Mouse (Mus musculus) hindbrain, embryonic 15.5 days (tissue): Measurements from ENCODE around the gene Fzr1. TPM values are rescaled to one million over a fixed set of nuclear protein-coding genes. Genes with fewer than 3 reads are reported as not detected.

Experiments
- ATAC-seq: fragments of 200-750 bp; cut with Nextera tagmentation; 2 replicates; pipeline ENCODE4 v1.8.0; 2017; ENCODE audit warnings: low read depth, moderate number of reproducible peaks, moderate TSS enrichment; ENCODE audit not compliant: low FRiP score
- H3K27ac ChIP-seq: fragments of 300-500 bp; sonication (generic); replicated peaks from 2 replicates; pipeline ENCODE4 v1.5.1; 2015; ENCODE audit warnings: mild to moderate bottlenecking, inconsistent platforms
- H3K27me3 ChIP-seq: fragments of 300-500 bp; sonication (generic); 2 replicates; pipeline ENCODE4 v1.6.1; 2015; ENCODE audit warnings: control low read depth, inconsistent platforms
- H3K36me3 ChIP-seq: fragments of 300-500 bp; sonication (generic); 2 replicates; pipeline ENCODE4 v1.6.1; 2015; ENCODE audit warnings: control low read depth, inconsistent platforms
- H3K4me1 ChIP-seq: fragments of 300-500 bp; sonication (generic); replicated peaks from 2 replicates; pipeline ENCODE4 v1.6.1; 2015; ENCODE audit warnings: control low read depth, inconsistent platforms
- H3K4me2 ChIP-seq: fragments of 300-500 bp; sonication (generic); 2 replicates; pipeline ENCODE4 v1.6.1; 2015; ENCODE audit warnings: moderate library complexity, mild to moderate bottlenecking, inconsistent platforms
- H3K4me3 ChIP-seq: fragments of 300-500 bp; sonication (generic); 2 replicates; pipeline ENCODE4 v1.5.1; 2015; ENCODE audit warnings: mild to moderate bottlenecking, inconsistent platforms
- H3K9ac ChIP-seq: fragments of 300-500 bp; sonication (generic); 2 replicates; pipeline ENCODE4 v1.6.1; 2015; ENCODE audit warnings: inconsistent platforms
- H3K9me3 ChIP-seq: fragments of 300-500 bp; sonication (generic); 2 replicates; pipeline ENCODE4 v1.6.1; 2016; ENCODE audit warnings: control low read depth, inconsistent platforms
- WGBS: fragments of 180-500 bp; shearing (Covaris S2); methylation state at CpG from one replicate; pipeline ENCODE4 v1.1.7; 2015; 5-methylcytosine and 5-hydroxymethylcytosine counted together
- polyA plus RNA-seq: library from polyadenylated mRNA; unstranded; fragments of >200 nt; fragmentation: Nextera tagmentation; extraction: Ambion mirVana; gene quantifications from 2 replicates; pipeline ENCODE4 v1.2.1, GENCODE M21; 2015

Fzr1 gene
- polyA plus RNA-seq, 1 experiment from 2014 or later: 152 TPM

GRCm38 (mm10) chr10:81356352-81356990, 21.8 kb downstream of the Fzr1 start:
- H3K27ac ChIP-seq: no peak overlapping the region
- H3K4me3 ChIP-seq: peak overlapping the region; percentile 92
- H3K36me3 ChIP-seq: no peaks in the 10 kb centered on the region
- H3K27me3 ChIP-seq: no peaks in the 10 kb centered on the region
- no peaks in the 10 kb centered on the region for H3K9me3 ChIP-seq
- H3K4me2 ChIP-seq: peak overlapping the region; percentile 83
- H3K9ac ChIP-seq: no peak overlapping the region
- H3K4me1 ChIP-seq: peaks cover 27% of the 10 kb centered on the region
- 53% methylated on average over 12 of the region's 12 CpGs for whole genome bisulfite sequencing
- ATAC-seq: no peak

DNA sequence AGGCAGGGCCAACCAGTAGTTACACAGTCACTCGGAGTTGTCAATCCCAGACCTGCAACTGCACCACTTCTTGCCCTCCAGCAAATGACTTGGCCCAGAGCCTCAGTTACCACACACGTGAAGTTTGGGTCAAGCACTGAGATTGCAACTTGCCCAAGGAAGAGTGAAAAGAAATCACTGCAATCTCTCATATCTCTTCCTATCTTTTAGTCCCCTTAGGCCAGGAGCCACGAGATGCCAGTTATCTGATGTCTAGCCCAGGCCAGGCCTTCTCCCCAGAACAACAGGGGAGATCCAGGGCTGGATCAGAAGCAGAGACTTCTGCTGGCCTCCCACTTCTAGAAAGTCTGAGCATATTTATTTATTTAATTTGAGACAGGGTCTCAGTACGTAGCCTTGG, 22.8 kb downstream of the Fzr1 start:
- peaks cover 33% of the 10 kb centered on the region for H3K4me1 ChIP-seq
- no peak overlapping the region for H3K27ac ChIP-seq
- WGBS: 78% methylated on average over 4 of the region's 4 CpGs
- ATAC-seq: no peak
- H3K4me2 ChIP-seq: no peak overlapping the region
- H3K9ac ChIP-seq: no peak overlapping the region
- no peaks in the 10 kb centered on the region for H3K9me3 ChIP-seq
- H3K27me3 ChIP-seq: no peaks in the 10 kb centered on the region
- H3K4me3 ChIP-seq: no peak overlapping the region
- no peaks in the 10 kb centered on the region for H3K36me3 ChIP-seq

- no peak overlapping the region for H3K27ac ChIP-seq
- peaks cover 34% of the 10 kb centered on the region for H3K4me1 ChIP-seq
- H3K4me2 ChIP-seq: no peak overlapping the region
- 68% methylated on average over 9 of the region's 9 CpGs for WGBS
- no peak overlapping the region for H3K9ac ChIP-seq
- no peaks in the 10 kb centered on the region for H3K9me3 ChIP-seq
- no peak for ATAC-seq
- no peaks in the 10 kb centered on the region for H3K27me3 ChIP-seq
- no peaks in the 10 kb centered on the region for H3K36me3 ChIP-seq
- H3K4me3 ChIP-seq: no peak overlapping the region
These were observed 23.4 kb downstream of the Fzr1 start for GRCm38 (mm10) chr10:81354738-81355477.

DNA sequence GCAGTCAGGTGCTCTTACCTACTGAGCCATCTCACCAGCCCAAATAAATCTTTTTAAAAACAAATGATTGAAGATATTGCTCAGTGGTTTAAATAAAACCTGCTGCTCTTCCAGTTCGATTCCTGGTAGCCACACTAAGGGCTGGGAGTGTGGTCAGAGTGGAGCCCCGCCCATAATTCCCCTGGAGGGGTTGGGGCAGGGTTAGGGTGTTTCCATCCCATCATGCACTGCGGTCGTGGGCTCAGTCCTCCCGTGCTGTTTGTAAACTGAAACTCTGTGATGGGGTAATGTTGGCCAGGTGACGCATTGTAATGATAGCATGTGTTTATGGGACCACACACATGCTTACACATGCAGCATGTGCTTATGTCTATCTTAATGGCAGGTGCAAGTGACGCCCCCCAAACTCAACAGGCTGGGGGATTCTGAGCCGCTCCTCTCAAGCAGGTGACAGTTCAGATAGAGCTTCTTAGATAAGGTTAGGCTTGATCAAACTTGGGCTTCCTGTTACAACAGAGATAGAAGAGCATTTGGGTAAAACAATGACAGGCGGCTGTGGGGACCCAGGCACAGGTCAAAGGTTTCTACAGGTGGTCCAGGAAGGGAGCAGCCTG, 26.5 kb downstream of the Fzr1 start:
- no peak overlapping the region for H3K27ac ChIP-seq
- no peak overlapping the region for H3K9ac ChIP-seq
- no peaks in the 10 kb centered on the region for H3K36me3 ChIP-seq
- H3K27me3 ChIP-seq: peaks cover 9% of the 10 kb centered on the region; the same call in 1 of the 2 replicates
- H3K4me3 ChIP-seq: no peak overlapping the region
- H3K4me1 ChIP-seq: peaks cover 30% of the 10 kb centered on the region
- ATAC-seq: no peak
- WGBS: 29% methylated on average over 9 of the region's 9 CpGs
- H3K4me2 ChIP-seq: no peak overlapping the region
- no peaks in the 10 kb centered on the region for H3K9me3 ChIP-seq

DNA sequence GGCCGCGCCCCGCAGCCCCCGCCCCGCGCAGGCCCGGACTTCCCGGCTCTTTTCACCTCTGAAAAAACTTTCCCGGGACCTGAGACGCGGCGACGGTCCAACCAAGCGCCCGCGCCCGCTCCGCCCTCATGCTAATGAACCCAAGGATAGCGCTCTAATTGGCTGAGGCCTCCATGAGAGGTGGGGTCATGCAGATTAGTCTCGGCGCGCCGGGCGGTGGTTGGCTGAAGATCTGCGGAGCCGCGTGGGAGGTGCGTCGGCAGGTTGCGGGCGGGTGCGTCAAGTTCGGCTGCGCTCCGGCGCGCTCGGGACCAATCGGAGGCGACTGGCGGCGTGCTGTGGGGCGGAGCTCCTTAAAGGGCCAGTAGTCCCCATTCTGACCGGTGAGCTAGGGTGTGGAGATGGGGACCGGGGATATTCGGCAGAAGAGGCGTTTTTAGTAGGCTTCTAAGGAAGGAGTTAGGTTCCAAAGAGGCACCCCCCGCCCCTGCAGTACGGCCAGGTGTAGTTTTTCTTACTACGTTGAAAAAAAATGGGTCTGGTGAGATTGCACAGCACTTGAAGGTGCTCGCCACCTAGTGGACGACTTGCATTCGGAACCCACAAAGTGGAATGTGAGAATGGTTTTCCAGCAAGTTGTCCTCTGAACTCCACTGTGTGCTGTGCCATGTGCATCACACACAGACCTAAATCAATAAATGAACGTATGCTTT, 27.8 kb downstream of the Fzr1 start, which contains the start of gene Hmg20b:
Gene Hmg20b (minus strand): TSS at position 130 of the 713 bp plus-strand sequence.
- Histone ChIP-seq H3K9me3 (no peaks in the 10 kb centered on the region), H3K4me1 (peaks cover 33% of the 10 kb centered on the region), H3K4me2 (peak within 1 kb of the TSS; percentile 73), H3K27ac (peak within 1 kb of the TSS; percentile 81), H3K27me3 (peaks cover 9% of the 10 kb centered on the region), H3K9ac (peak within 1 kb of the TSS; percentile 54), H3K4me3 (peak within 1 kb of the TSS; percentile 62), H3K36me3 (no peaks in the 10 kb centered on the region)
- peak; percentile 96 for ATAC-seq
- under 1% methylated on average over 54 of the region's 54 CpGs for WGBS

DNA sequence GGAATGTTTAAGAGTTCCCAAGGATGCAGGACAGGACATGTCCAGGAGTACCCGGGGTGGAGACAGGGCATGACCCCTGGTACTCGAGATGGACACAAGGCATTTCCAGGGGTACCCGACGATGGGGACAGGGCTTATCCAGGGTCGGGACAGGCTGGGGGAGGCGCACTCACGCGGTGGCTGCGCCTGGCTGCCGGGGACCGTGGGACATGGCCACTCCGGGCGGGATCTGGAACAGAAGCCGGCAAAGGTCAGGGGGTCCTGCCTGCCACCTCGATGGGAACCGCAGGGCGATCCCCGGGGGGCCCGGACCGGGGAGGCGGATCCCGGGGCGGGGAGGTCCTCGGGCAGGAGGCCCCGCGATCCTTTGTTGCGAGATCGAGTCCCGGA, 28.4 kb downstream of the Fzr1 start:
- Histone ChIP-seq H3K4me1 (peaks cover 33% of the 10 kb centered on the region), H3K9ac (peak overlapping the region; percentile 54), H3K27ac (0 out of 2 replicates have a peak overlapping the region, but pooled peaks have one; percentile 16), H3K9me3 (no peaks in the 10 kb centered on the region), H3K36me3 (no peaks in the 10 kb centered on the region), H3K27me3 (peaks cover 10% of the 10 kb centered on the region), H3K4me3 (peak overlapping the region; percentile 62), H3K4me2 (peak overlapping the region; percentile 73)
- 1% methylated on average over 29 of the region's 29 CpGs for WGBS
- peak; percentile 13; the same call in 1 of the 2 replicates for ATAC-seq

- H3K36me3 ChIP-seq: no peaks in the 10 kb centered on the region
- H3K9me3 ChIP-seq: no peaks in the 10 kb centered on the region
- no peak for ATAC-seq
- peaks cover 18% of the 10 kb centered on the region for H3K27me3 ChIP-seq
- no peak overlapping the region for H3K27ac ChIP-seq
- H3K4me3 ChIP-seq: peak overlapping the region; percentile 62
- H3K4me2 ChIP-seq: peak overlapping the region; percentile 73
- no peak overlapping the region for H3K9ac ChIP-seq
- peaks cover 33% of the 10 kb centered on the region for H3K4me1 ChIP-seq
- 5% methylated on average over 12 of the region's 12 CpGs for WGBS
These were observed 29.2 kb downstream of the Fzr1 start for GRCm38 (mm10) chr10:81349146-81349545.

- Histone ChIP-seq H3K27ac (peak overlapping the region; percentile 54), H3K9ac (peak overlapping the region; percentile 45), H3K4me2 (peak overlapping the region; percentile 56), H3K4me1 (peaks cover 41% of the 10 kb centered on the region), H3K9me3 (no peaks in the 10 kb centered on the region), H3K4me3 (peak overlapping the region; percentile 33), H3K27me3 (peaks cover 42% of the 10 kb centered on the region), H3K36me3 (no peaks in the 10 kb centered on the region)
- 12% methylated on average over 53 of the region's 55 CpGs for WGBS
- ATAC-seq: peak; percentile 13; the same call in 1 of the 2 replicates
These were observed 31.8 kb downstream of the Fzr1 start for GRCm38 (mm10) chr10:81346453-81347067.

- H3K27me3 ChIP-seq: peaks cover 49% of the 10 kb centered on the region
- peaks cover 35% of the 10 kb centered on the region for H3K4me1 ChIP-seq
- WGBS: 84% methylated on average over 4 of the region's 4 CpGs
- no peak overlapping the region for H3K9ac ChIP-seq
- no peak overlapping the region for H3K4me2 ChIP-seq
- no peaks in the 10 kb centered on the region for H3K36me3 ChIP-seq
- no peak overlapping the region for H3K27ac ChIP-seq
- H3K9me3 ChIP-seq: no peaks in the 10 kb centered on the region
- no peak for ATAC-seq
- H3K4me3 ChIP-seq: no peak overlapping the region
These were observed 33.2 kb downstream of the Fzr1 start for GRCm38 (mm10) chr10:81345162-81345534.

GRCm38 (mm10) chr10:81344421-81345161, 33.7 kb downstream of the Fzr1 start:
- H3K9ac ChIP-seq: no peak overlapping the region
- ATAC-seq: no peak
- H3K9me3 ChIP-seq: no peaks in the 10 kb centered on the region
- no peak overlapping the region for H3K4me2 ChIP-seq
- H3K4me1 ChIP-seq: peaks cover 29% of the 10 kb centered on the region
- peaks cover 49% of the 10 kb centered on the region for H3K27me3 ChIP-seq
- H3K27ac ChIP-seq: no peak overlapping the region
- no peaks in the 10 kb centered on the region for H3K36me3 ChIP-seq
- H3K4me3 ChIP-seq: no peak overlapping the region
- 59% methylated on average over 8 of the region's 8 CpGs for WGBS
